Mouse (Mus musculus) G1E-ER4 (cell line): ENCODE results near the gene Fbxl2. TPM values are rescaled to one million over a fixed set of nuclear protein-coding genes. Genes with fewer than 3 reads are reported as not detected.

Experiments used
- GATA1 ChIP-seq: IDR thresholded peaks from one replicate; pipeline ENCODE4 v1.8.0; 2012; ENCODE audit warnings: low read length, inconsistent platforms
- polyA plus RNA-seq: library from polyadenylated mRNA; stranded (reverse); fragments of >175 nt; gene quantifications from 2 replicates; pipeline ENCODE4 v1.2.3, GENCODE M21; 2012

The Fbxl2 gene
- polyA plus RNA-seq, 1 experiment = 0.13 TPM

GRCm38 (mm10) chr9:113982883-113983670 lies 62.9 kb downstream of the Fbxl2 start:
- TF ChIP-seq GATA1 = no peak

GRCm38 (mm10) chr9:113982451-113982850 lies 63.5 kb downstream of the Fbxl2 start:
- no peak for TF ChIP-seq GATA1

GRCm38 (mm10) chr9:113981099-113981880 lies 64.7 kb downstream of the Fbxl2 start:
- no peak for TF ChIP-seq GATA1

GRCm38 (mm10) chr9:113979356-113979755 lies 66.6 kb downstream of the Fbxl2 start:
- no peak for TF ChIP-seq GATA1

- no peak for TF ChIP-seq GATA1
Observed at GRCm38 (mm10) chr9:113978656-113979055, 67.3 kb downstream of the Fbxl2 start.

- TF ChIP-seq GATA1 = no peak
Observed at GRCm38 (mm10) chr9:113977225-113977840, 68.7 kb downstream of the Fbxl2 start.

- no peak for TF ChIP-seq GATA1
Observed at GRCm38 (mm10) chr9:113976264-113976663, 69.7 kb downstream of the Fbxl2 start.

- no peak for TF ChIP-seq GATA1
Observed at GRCm38 (mm10) chr9:113975442-113975841, 70.5 kb downstream of the Fbxl2 start.

- no peak for TF ChIP-seq GATA1
Observed at GRCm38 (mm10) chr9:113974945-113975344, 71.0 kb downstream of the Fbxl2 start.

GRCm38 (mm10) chr9:113973857-113974256 lies 72.1 kb downstream of the Fbxl2 start:
- no peak for TF ChIP-seq GATA1

GRCm38 (mm10) chr9:113971615-113972014 lies 74.4 kb downstream of the Fbxl2 start:
- TF ChIP-seq GATA1 = no peak

GRCm38 (mm10) chr9:113970041-113970440 lies 76.0 kb downstream of the Fbxl2 start:
- no peak for TF ChIP-seq GATA1

GRCm38 (mm10) chr9:113969399-113969798 lies 76.6 kb downstream of the Fbxl2 start:
- TF ChIP-seq GATA1 = no peak

GRCm38 (mm10) chr9:113968967-113969366 lies 77.0 kb downstream of the Fbxl2 start:
- peak; percentile 99 for TF ChIP-seq GATA1

- TF ChIP-seq GATA1 = no peak
Observed at GRCm38 (mm10) chr9:113966838-113967237, 79.2 kb downstream of the Fbxl2 start.

- no peak for TF ChIP-seq GATA1
Observed at GRCm38 (mm10) chr9:113964415-113964814, 81.6 kb downstream of the Fbxl2 start.
